Mouse (Mus musculus): ENCODE measurements around the gene Nkapd1.

GRCm38 (mm10) chr9:50604338-50604737 is 12.9 kb downstream of the Nkapd1 start:
- TF ChIP-seq CTCF (IDR thresholded peaks at IDR 0.05; ENCODE audit: control insufficient read depth, insufficient read depth, low read length) (no peak), POLR2A (IDR thresholded peaks at IDR 0.05; ENCODE audit: borderline replicate concordance, control insufficient read depth, low read depth, low read length) (no peak)

All from bone marrow, adult 2 months (tissue).